Mouse (Mus musculus) E14TG2a.4 (cell line): ENCODE measurements around the gene Ap2m1.

ENCODE experiments used
- CTCF ChIP-seq: conservative IDR thresholded peaks from 2 replicates; pipeline ENCODE4 v1.5.1; 2014; ENCODE audit warnings: low read length
- POU5F1 ChIP-seq: IDR thresholded peaks from 2 replicates; pipeline ENCODE4 v1.6.1; 2014; ENCODE audit warnings: low read length, borderline replicate concordance

GRCm38 (mm10) chr16:20516726-20517201 lies 18.5 kb upstream of the Ap2m1 start, which contains the start of gene Dvl3:
- TF ChIP-seq CTCF (no peak), POU5F1 (no peak)
